In the genomic region with DNA sequence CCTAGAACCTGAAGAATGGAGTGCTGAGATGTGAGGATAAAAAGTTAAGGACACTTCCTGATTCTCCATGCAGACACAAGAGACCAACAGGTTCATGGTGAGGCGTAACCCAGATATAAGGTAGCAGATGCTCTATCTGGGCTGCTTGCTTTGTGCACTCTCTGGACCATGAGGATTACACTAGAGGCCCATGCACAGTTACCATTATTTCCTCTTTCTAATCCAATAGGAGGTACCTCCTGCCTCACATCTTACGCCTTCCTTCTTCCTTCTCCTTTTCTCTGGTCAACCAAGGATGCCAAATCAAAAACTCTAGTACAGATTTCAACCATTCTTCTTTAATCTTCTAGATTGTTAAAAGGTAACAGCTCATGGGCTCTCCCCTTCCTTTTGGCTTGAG, we compare ENCODE assay signal across 14 mouse cellular contexts.
"Had no signal": no experiment of that assay in that cellular context is flagged by ENCODE, and none has a peak within 500 bp of the region (broad histone marks: within the 10 kb centered on the region; RNA-seq: fewer than 3 reads in every experiment).

No protein-coding gene starts in this region.

- H3K9me3 ChIP-seq: megakaryocyte, embryonic 14.5 days; midbrain, embryonic 12.5 days; neural tube, embryonic 12.5 days; stomach, embryonic 15.5 days had no signal

- H3K9ac ChIP-seq: lung, embryonic 14.5 days; midbrain, embryonic 12.5 days; neural tube, embryonic 12.5 days; stomach, embryonic 15.5 days had no signal

- H3K36me3 ChIP-seq: midbrain, embryonic 12.5 days; neural tube, embryonic 12.5 days; stomach, embryonic 15.5 days had no signal

- H3K4me1 ChIP-seq: midbrain, embryonic 12.5 days; neural tube, embryonic 12.5 days; stomach, embryonic 15.5 days had no signal

- ATAC-seq: midbrain, embryonic 16.5 days had no signal

- DNase-seq: lung, adult 18-20 months; lung, embryonic 14.5 days; lung, postnatal 10 days; lung, postnatal 4 days; midbrain, embryonic 14.5 days; right cerebral cortex, postnatal 14 days; thymus, adult 18-20 months; thymus, postnatal 14 days; thymus, postnatal 36 days had no signal

- H3K27ac ChIP-seq: midbrain, embryonic 12.5 days; neural tube, embryonic 12.5 days; stomach, embryonic 15.5 days had no signal

- H3K27me3 ChIP-seq: midbrain, embryonic 12.5 days; neural tube, embryonic 12.5 days; stomach, embryonic 15.5 days had no signal

- H3K4me2 ChIP-seq: lung, embryonic 14.5 days; midbrain, embryonic 12.5 days; neural tube, embryonic 12.5 days; stomach, embryonic 15.5 days had no signal

- H3K4me3 ChIP-seq: megakaryocyte, embryonic 14.5 days; midbrain, embryonic 12.5 days; neural tube, embryonic 12.5 days; stomach, embryonic 15.5 days had no signal
